Mouse (Mus musculus) lung, postnatal 36 days (tissue): ENCODE results near the gene Cfdp1.

Experiments
- DNase-seq: peaks from one replicate; pipeline ENCODE4 v3.0.0; 2022; ENCODE audit warnings: mixed read lengths

Cfdp1 gene

GRCm38 (mm10) chr8:111789639-111790038 is 64.5 kb downstream of the Cfdp1 start:
- DNase-seq, result no peak

GRCm38 (mm10) chr8:111789200-111789599 is 64.9 kb downstream of the Cfdp1 start:
- no peak for DNase-seq

GRCm38 (mm10) chr8:111788497-111788896 is 65.6 kb downstream of the Cfdp1 start:
- DNase-seq, result no peak

GRCm38 (mm10) chr8:111788085-111788484 is 66.0 kb downstream of the Cfdp1 start:
- no peak for DNase-seq

- DNase-seq, result no peak
These were observed 66.4 kb downstream of the Cfdp1 start for GRCm38 (mm10) chr8:111787683-111788082.

- no peak for DNase-seq
These were observed 67.1 kb downstream of the Cfdp1 start for GRCm38 (mm10) chr8:111786701-111787588.

GRCm38 (mm10) chr8:111786116-111786515 is 68.0 kb downstream of the Cfdp1 start:
- no peak for DNase-seq

- DNase-seq, result no peak
These were observed 71.3 kb downstream of the Cfdp1 start for GRCm38 (mm10) chr8:111782671-111783394.

GRCm38 (mm10) chr8:111782161-111782560 is 71.9 kb downstream of the Cfdp1 start:
- DNase-seq, result no peak

- no peak for DNase-seq
These were observed 73.2 kb downstream of the Cfdp1 start for GRCm38 (mm10) chr8:111780697-111781424.

- no peak for DNase-seq
These were observed 74.4 kb downstream of the Cfdp1 start for GRCm38 (mm10) chr8:111779690-111780089.

- no peak for DNase-seq
These were observed 75.3 kb downstream of the Cfdp1 start for GRCm38 (mm10) chr8:111778801-111779200.

- DNase-seq, result no peak
These were observed 77.6 kb downstream of the Cfdp1 start for GRCm38 (mm10) chr8:111776492-111776891.

GRCm38 (mm10) chr8:111775766-111776165 is 78.3 kb downstream of the Cfdp1 start:
- no peak for DNase-seq

- DNase-seq, result no peak
These were observed 80.6 kb downstream of the Cfdp1 start for GRCm38 (mm10) chr8:111773476-111773875.

- DNase-seq, result no peak
These were observed 81.0 kb downstream of the Cfdp1 start for GRCm38 (mm10) chr8:111773057-111773456.

GRCm38 (mm10) chr8:111772083-111772482 is 82.0 kb downstream of the Cfdp1 start:
- DNase-seq, result no peak

- no peak for DNase-seq
These were observed 82.5 kb downstream of the Cfdp1 start for GRCm38 (mm10) chr8:111771625-111772020.

GRCm38 (mm10) chr8:111770958-111771624 is 83.0 kb downstream of the Cfdp1 start:
- peak; percentile 52 for DNase-seq

- peak; percentile 39 for DNase-seq
These were observed 84.2 kb downstream of the Cfdp1 start for GRCm38 (mm10) chr8:111769764-111770428.

- DNase-seq, result no peak
These were observed 84.8 kb downstream of the Cfdp1 start for GRCm38 (mm10) chr8:111769296-111769695.

- no peak for DNase-seq
These were observed 85.4 kb downstream of the Cfdp1 start for GRCm38 (mm10) chr8:111768651-111769050.
